ENCODE assay signal across 15 mouse cellular contexts in the genomic region with DNA sequence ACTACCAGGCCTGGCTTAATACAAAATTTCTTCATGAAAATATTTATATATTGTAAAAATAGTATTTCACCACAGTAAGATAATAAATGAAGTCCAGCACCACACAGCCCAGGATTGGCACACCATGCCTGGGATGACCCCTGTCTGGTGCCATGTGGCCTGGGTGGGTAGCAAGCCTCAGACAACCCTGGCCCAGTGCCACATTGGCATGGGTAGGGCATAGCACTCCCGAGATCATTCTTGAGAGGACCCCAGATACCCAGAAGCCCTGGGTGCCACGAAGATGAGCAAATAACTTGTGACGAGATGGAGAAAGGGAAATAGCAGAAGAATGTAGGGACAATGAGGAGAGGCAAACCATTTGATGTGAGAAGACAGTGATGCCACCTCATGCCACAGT. TPM values are rescaled to one million over a fixed set of nuclear protein-coding genes. Genes with fewer than 3 reads are reported as not detected.
DNase-seq lines count a peak whose midpoint lies in the region.
"Had no signal": no experiment of that assay in that cellular context is flagged by ENCODE, and none has a peak within 500 bp of the region (broad histone marks: within the 10 kb centered on the region; RNA-seq: fewer than 3 reads in every experiment).

No protein-coding gene starts in this region.

- DNase-seq in adrenal gland, postnatal 14 days = peak; percentile 28
- DNase-seq in adrenal gland, postnatal 10 days = no peak
- DNase-seq in gastrocnemius, postnatal 10 days = peak; percentile 23
- DNase-seq in gastrocnemius, postnatal 36 days = no peak
- DNase-seq in heart, postnatal 4 days = peak; percentile 8
- DNase-seq in heart, adult 18-20 months = no peak
- DNase-seq in testis, postnatal 10 days (ENCODE audit: low spot score) = peak; percentile 48
- DNase-seq in testis, postnatal 14 days (ENCODE audit: low spot score) = no peak
- DNase-seq: cerebellum, adult 18-20 months; cerebellum, adult 9-10 months; cerebellum, postnatal 36 days; embryo, embryonic 11 days; gastrocnemius, postnatal 25 days; heart, postnatal 14 days; kidney, adult 2 months had no signal

- intact Hi-C loops in gastrocnemius, postnatal 36 days (cut with DNase I) = no loop called here

RNA-seq across cellular contexts. Expression of a gene that starts 36.0 kb away (rescaled TPM):
- 40.0 and 43.1 TPM in 2 replicates for total RNA-seq in adrenal gland, postnatal 14 days (2021)
- 10 to 100 TPM; 44.8 to 57.1 TPM for total RNA-seq in adrenal gland, postnatal 10 days (2021)
- total RNA-seq in gastrocnemius, postnatal 10 days (2021) = 10 to 100 TPM; 39.7 to 44.0 TPM
- 10 to 100 TPM; 32.0 to 36.7 TPM for total RNA-seq in gastrocnemius, postnatal 36 days (2021)
- total RNA-seq in heart, postnatal 4 days (2021) = 10 to 100 TPM; 62.1 to 65.9 TPM
- 10 to 100 TPM; 56.1 to 60.9 TPM for total RNA-seq in heart, adult 18-20 months (2021)

Comparison
In these comparisons a context has a peak if more than half of its experiments do, and no peak if none do; other contexts are left out.
1. DNase-seq: peak in adrenal gland, postnatal 14 days (single experiment), gastrocnemius, postnatal 10 days (single experiment), heart, postnatal 4 days (single experiment) and testis, postnatal 10 days (single experiment); none in adrenal gland, postnatal 10 days (single experiment), gastrocnemius, postnatal 36 days (0 of 2), heart, adult 18-20 months (0 of 2) and testis, postnatal 14 days (single experiment).